Mouse (Mus musculus): ENCODE data around the gene Gpr155. TPM values are rescaled to one million over a fixed set of nuclear protein-coding genes. Genes with fewer than 3 reads are reported as not detected.

Gene Gpr155
- polyA plus RNA-seq, 1 experiment: 1.8 TPM

- Histone ChIP-seq H3K9ac (ENCODE audit: low read depth, poor library complexity, severe bottlenecking) (no peak overlapping the region), H3K36me3 (ENCODE audit: control insufficient read depth, insufficient read depth, low read length, poor library complexity, severe bottlenecking) (no peaks in the 10 kb centered on the region), H3K9me3 (replicated peaks; ENCODE audit: control insufficient read depth, insufficient read depth, low read length, poor library complexity, severe bottlenecking) (no peaks in the 10 kb centered on the region), H3K4me1 (ENCODE audit: control insufficient read depth, insufficient read depth, low read length) (no peaks in the 10 kb centered on the region), H3K27me3 (ENCODE audit: control insufficient read depth, insufficient read depth, low read length, poor library complexity, severe bottlenecking) (no peaks in the 10 kb centered on the region), H3K4me3 (ENCODE audit: low read depth, low read length) (no peak overlapping the region), H3K27ac (ENCODE audit: insufficient read depth, low read length) (no peak overlapping the region)
- TF ChIP-seq POLR2A (IDR thresholded peaks at IDR 0.05; ENCODE audit: insufficient read depth, low read length): no peak
- TF ChIP-seq EP300 (IDR thresholded peaks at IDR 0.05; ENCODE audit: insufficient read depth, low read depth, low read length): no peak
- TF ChIP-seq CTCF (IDR thresholded peaks at IDR 0.05; ENCODE audit: low read depth, low read length): no peak
Measured at GRCm38 (mm10) chr2:73404980-73405379, 18.6 kb upstream of the Gpr155 start.

GRCm38 (mm10) chr2:73404442-73404841 lies 18.1 kb upstream of the Gpr155 start:
- H3K27ac ChIP-seq (ENCODE audit: insufficient read depth, low read length): no peak overlapping the region
- H3K27me3 ChIP-seq (ENCODE audit: control insufficient read depth, insufficient read depth, low read length, poor library complexity, severe bottlenecking): no peaks in the 10 kb centered on the region
- no peaks in the 10 kb centered on the region for H3K36me3 ChIP-seq (ENCODE audit: control insufficient read depth, insufficient read depth, low read length, poor library complexity, severe bottlenecking)
- TF ChIP-seq EP300 (IDR thresholded peaks at IDR 0.05; ENCODE audit: insufficient read depth, low read depth, low read length) (no peak), CTCF (IDR thresholded peaks at IDR 0.05; ENCODE audit: low read depth, low read length) (no peak), POLR2A (IDR thresholded peaks at IDR 0.05; ENCODE audit: insufficient read depth, low read length) (no peak)
- no peaks in the 10 kb centered on the region for H3K4me1 ChIP-seq (ENCODE audit: control insufficient read depth, insufficient read depth, low read length)
- H3K9me3 ChIP-seq (replicated peaks; ENCODE audit: control insufficient read depth, insufficient read depth, low read length, poor library complexity, severe bottlenecking): no peaks in the 10 kb centered on the region
- no peak overlapping the region for H3K4me3 ChIP-seq (ENCODE audit: low read depth, low read length)
- no peak overlapping the region for H3K9ac ChIP-seq (ENCODE audit: low read depth, poor library complexity, severe bottlenecking)

- Histone ChIP-seq H3K4me1 (ENCODE audit: control insufficient read depth, insufficient read depth, low read length) (no peaks in the 10 kb centered on the region), H3K9ac (ENCODE audit: low read depth, poor library complexity, severe bottlenecking) (no peak overlapping the region), H3K9me3 (replicated peaks; ENCODE audit: control insufficient read depth, insufficient read depth, low read length, poor library complexity, severe bottlenecking) (no peaks in the 10 kb centered on the region), H3K27me3 (ENCODE audit: control insufficient read depth, insufficient read depth, low read length, poor library complexity, severe bottlenecking) (no peaks in the 10 kb centered on the region), H3K36me3 (ENCODE audit: control insufficient read depth, insufficient read depth, low read length, poor library complexity, severe bottlenecking) (no peaks in the 10 kb centered on the region), H3K4me3 (ENCODE audit: low read depth, low read length) (no peak overlapping the region), H3K27ac (ENCODE audit: insufficient read depth, low read length) (no peak overlapping the region)
- TF ChIP-seq CTCF (IDR thresholded peaks at IDR 0.05; ENCODE audit: low read depth, low read length) (no peak), EP300 (IDR thresholded peaks at IDR 0.05; ENCODE audit: insufficient read depth, low read depth, low read length) (no peak), POLR2A (IDR thresholded peaks at IDR 0.05; ENCODE audit: insufficient read depth, low read length) (no peak)
Measured at GRCm38 (mm10) chr2:73403385-73404013, 17.1 kb upstream of the Gpr155 start.

DNA sequence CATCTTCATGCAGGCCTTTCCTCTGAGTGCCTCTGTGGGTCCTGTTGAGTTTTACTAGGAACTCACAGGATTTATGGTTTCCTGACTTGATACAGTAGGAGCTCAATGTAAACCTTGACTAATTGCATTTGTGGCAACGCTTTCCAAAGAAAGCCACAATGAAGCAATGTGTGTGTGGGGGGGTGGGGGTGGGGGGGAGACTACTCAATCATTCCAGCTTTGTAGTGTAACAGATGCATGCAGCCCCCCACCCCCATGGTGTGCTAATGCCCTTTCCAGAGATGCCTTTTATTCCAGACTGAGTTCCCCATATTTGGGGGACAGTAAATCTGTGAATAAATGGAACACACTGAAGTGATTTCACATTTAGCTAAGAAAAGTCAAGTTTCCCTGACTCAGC lies 15.3 kb upstream of the Gpr155 start:
- Histone ChIP-seq H3K4me3 (ENCODE audit: low read depth, low read length) (no peak overlapping the region), H3K9me3 (replicated peaks; ENCODE audit: control insufficient read depth, insufficient read depth, low read length, poor library complexity, severe bottlenecking) (no peaks in the 10 kb centered on the region), H3K27me3 (ENCODE audit: control insufficient read depth, insufficient read depth, low read length, poor library complexity, severe bottlenecking) (no peaks in the 10 kb centered on the region), H3K36me3 (ENCODE audit: control insufficient read depth, insufficient read depth, low read length, poor library complexity, severe bottlenecking) (no peaks in the 10 kb centered on the region), H3K4me1 (ENCODE audit: control insufficient read depth, insufficient read depth, low read length) (no peaks in the 10 kb centered on the region), H3K9ac (ENCODE audit: low read depth, poor library complexity, severe bottlenecking) (no peak overlapping the region), H3K27ac (ENCODE audit: insufficient read depth, low read length) (no peak overlapping the region)
- TF ChIP-seq EP300 (IDR thresholded peaks at IDR 0.05; ENCODE audit: insufficient read depth, low read depth, low read length) (no peak), CTCF (IDR thresholded peaks at IDR 0.05; ENCODE audit: low read depth, low read length) (no peak), POLR2A (IDR thresholded peaks at IDR 0.05; ENCODE audit: insufficient read depth, low read length) (no peak)

- H3K27ac ChIP-seq (ENCODE audit: insufficient read depth, low read length): no peak overlapping the region
- H3K9ac ChIP-seq (ENCODE audit: low read depth, poor library complexity, severe bottlenecking): no peak overlapping the region
- H3K36me3 ChIP-seq (ENCODE audit: control insufficient read depth, insufficient read depth, low read length, poor library complexity, severe bottlenecking): no peaks in the 10 kb centered on the region
- H3K4me1 ChIP-seq (ENCODE audit: control insufficient read depth, insufficient read depth, low read length): no peaks in the 10 kb centered on the region
- no peaks in the 10 kb centered on the region for H3K9me3 ChIP-seq (replicated peaks; ENCODE audit: control insufficient read depth, insufficient read depth, low read length, poor library complexity, severe bottlenecking)
- H3K4me3 ChIP-seq (ENCODE audit: low read depth, low read length): no peak overlapping the region
- no peaks in the 10 kb centered on the region for H3K27me3 ChIP-seq (ENCODE audit: control insufficient read depth, insufficient read depth, low read length, poor library complexity, severe bottlenecking)
- TF ChIP-seq POLR2A (IDR thresholded peaks at IDR 0.05; ENCODE audit: insufficient read depth, low read length): no peak
- no peak for TF ChIP-seq CTCF (IDR thresholded peaks at IDR 0.05; ENCODE audit: low read depth, low read length)
- no peak for TF ChIP-seq EP300 (IDR thresholded peaks at IDR 0.05; ENCODE audit: insufficient read depth, low read depth, low read length)
Measured at GRCm38 (mm10) chr2:73397476-73397875, 11.1 kb upstream of the Gpr155 start.

DNA sequence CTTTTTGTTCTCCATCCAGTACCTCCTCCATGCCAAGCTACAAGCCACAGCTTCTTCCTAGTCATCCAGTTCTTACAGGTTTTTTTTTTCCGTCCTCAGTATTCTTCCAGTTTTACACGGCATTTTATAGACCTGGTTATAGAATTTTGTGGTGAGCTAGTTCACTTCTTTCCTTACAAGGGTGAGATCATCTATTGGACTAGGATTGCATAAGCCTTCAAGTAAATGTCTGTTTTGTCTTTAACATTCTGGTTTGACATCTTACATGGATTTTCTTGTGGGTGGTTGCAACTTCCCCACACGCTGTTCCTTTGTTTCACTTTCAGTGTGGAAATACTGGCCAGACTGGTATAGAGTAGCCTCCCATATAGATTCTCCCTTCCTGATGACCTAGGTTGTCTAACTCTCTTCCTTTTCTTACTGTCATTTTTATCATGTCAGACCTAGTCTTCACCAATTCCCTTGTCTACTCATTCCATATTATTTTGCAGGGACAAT lies 10.5 kb upstream of the Gpr155 start:
- Histone ChIP-seq H3K4me3 (ENCODE audit: low read depth, low read length) (no peak overlapping the region), H3K27ac (ENCODE audit: insufficient read depth, low read length) (no peak overlapping the region), H3K27me3 (ENCODE audit: control insufficient read depth, insufficient read depth, low read length, poor library complexity, severe bottlenecking) (no peaks in the 10 kb centered on the region), H3K36me3 (ENCODE audit: control insufficient read depth, insufficient read depth, low read length, poor library complexity, severe bottlenecking) (no peaks in the 10 kb centered on the region), H3K9ac (ENCODE audit: low read depth, poor library complexity, severe bottlenecking) (no peak overlapping the region), H3K9me3 (replicated peaks; ENCODE audit: control insufficient read depth, insufficient read depth, low read length, poor library complexity, severe bottlenecking) (no peaks in the 10 kb centered on the region), H3K4me1 (ENCODE audit: control insufficient read depth, insufficient read depth, low read length) (no peaks in the 10 kb centered on the region)
- no peak for TF ChIP-seq EP300 (IDR thresholded peaks at IDR 0.05; ENCODE audit: insufficient read depth, low read depth, low read length)
- TF ChIP-seq POLR2A (IDR thresholded peaks at IDR 0.05; ENCODE audit: insufficient read depth, low read length): no peak
- no peak for TF ChIP-seq CTCF (IDR thresholded peaks at IDR 0.05; ENCODE audit: low read depth, low read length)

Data from ES-Bruce4 (cell line).